Mouse (Mus musculus): ENCODE measurements at regions not wholly inside any gene's neighbourhood (a gene's known extent, or its start where the extent isn't known, plus 50 kb on each side); places are given as distances from the start of the nearest gene placed in this dataset.
"Not testable (repeated sequence)": the region's sequence is repeated elsewhere in the genome, so short reads cannot be mapped to it uniquely, and the experiment has no call there.

- DNase-seq (ENCODE audit: low spot score in 2 of 2), result no peak
These were observed 131.5 kb upstream of the Kiz start for GRCm38 (mm10) chr2:146724142-146724679.

- no peak for DNase-seq (ENCODE audit: low spot score in 2 of 2)
These were observed 130.6 kb upstream of the Kiz start for GRCm38 (mm10) chr2:146724924-146725555.

GRCm38 (mm10) chr2:146728693-146729092 is 127.0 kb upstream of the Kiz start:
- no peak for DNase-seq (ENCODE audit: low spot score in 2 of 2)

GRCm38 (mm10) chr2:146731081-146731480 is 124.6 kb upstream of the Kiz start:
- DNase-seq (ENCODE audit: low spot score in 2 of 2), result no peak

- DNase-seq (ENCODE audit: low spot score in 2 of 2), result not testable (repeated sequence)
These were observed 122.8 kb upstream of the Kiz start for GRCm38 (mm10) chr2:146732891-146733290.

GRCm38 (mm10) chr2:146744396-146744795 is 111.3 kb upstream of the Kiz start:
- DNase-seq (ENCODE audit: low spot score in 2 of 2), result no peak

- no peak for DNase-seq (ENCODE audit: low spot score in 2 of 2)
These were observed 110.5 kb upstream of the Kiz start for GRCm38 (mm10) chr2:146745012-146745682.

GRCm38 (mm10) chr2:146745683-146746047 is 110.0 kb upstream of the Kiz start:
- DNase-seq (ENCODE audit: low spot score in 2 of 2), result no peak

GRCm38 (mm10) chr2:146753988-146754387 is 101.7 kb upstream of the Kiz start:
- DNase-seq (ENCODE audit: low spot score in 2 of 2), result no peak

- DNase-seq (ENCODE audit: low spot score in 2 of 2), result no peak
These were observed 92.0 kb upstream of the Kiz start for GRCm38 (mm10) chr2:146763522-146764144.

GRCm38 (mm10) chr2:146764313-146765255 is 91.1 kb upstream of the Kiz start:
- no peak for DNase-seq (ENCODE audit: low spot score in 2 of 2)

GRCm38 (mm10) chr2:146774876-146775275 is 80.8 kb upstream of the Kiz start:
- no peak for DNase-seq (ENCODE audit: low spot score in 2 of 2)

GRCm38 (mm10) chr2:146787132-146787810 is 68.4 kb upstream of the Kiz start:
- no peak for DNase-seq (ENCODE audit: low spot score in 2 of 2)

- DNase-seq (ENCODE audit: low spot score in 2 of 2), result no peak
These were observed 67.7 kb upstream of the Kiz start for GRCm38 (mm10) chr2:146787811-146788455.

- DNase-seq (ENCODE audit: low spot score in 2 of 2), result no peak
These were observed 62.7 kb upstream of the Kiz start for GRCm38 (mm10) chr2:146792844-146793420.

- DNase-seq (ENCODE audit: low spot score in 2 of 2), result no peak
These were observed 52.7 kb upstream of the Kiz start for GRCm38 (mm10) chr2:146802973-146803372.

All from spleen, postnatal 14 days (tissue).